Mouse (Mus musculus) thymus, postnatal 25 days (tissue): ENCODE measurements around the gene Prkcb.

Experiments
- DNase-seq: peaks from one replicate; pipeline ENCODE4 v3.0.0; 2022

The Prkcb gene

GRCm38 (mm10) chr7:122327942-122328341 lies 39.4 kb downstream of the Prkcb start:
- DNase-seq, result no peak

- DNase-seq, result no peak
Measured at GRCm38 (mm10) chr7:122328466-122328865, 39.9 kb downstream of the Prkcb start.

- no peak for DNase-seq
Measured at GRCm38 (mm10) chr7:122329588-122329987, 41.0 kb downstream of the Prkcb start.

GRCm38 (mm10) chr7:122333686-122334085 lies 45.1 kb downstream of the Prkcb start:
- DNase-seq, result no peak

- DNase-seq, result no peak
Measured at GRCm38 (mm10) chr7:122337302-122337701, 48.8 kb downstream of the Prkcb start.

DNA sequence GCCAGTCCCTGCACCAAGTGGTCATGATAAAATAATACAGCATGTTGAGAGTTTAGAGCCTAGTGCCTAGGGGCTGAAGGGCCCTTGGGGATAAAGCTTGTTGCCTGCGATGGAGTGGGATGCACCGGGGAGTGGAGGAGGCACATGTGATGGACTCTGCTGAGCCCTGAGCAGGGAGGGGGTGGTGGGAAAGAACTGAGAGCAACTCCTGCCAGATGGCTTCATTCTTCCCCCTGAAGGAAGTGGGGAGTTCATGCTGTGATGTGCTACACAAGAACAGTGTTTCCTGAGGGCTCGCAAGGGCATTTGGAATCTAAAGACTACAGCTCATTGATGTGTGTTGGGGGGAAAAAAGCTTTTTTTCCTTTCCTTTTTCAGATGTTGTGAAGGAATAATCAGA lies 49.5 kb downstream of the Prkcb start:
- no peak for DNase-seq

DNA sequence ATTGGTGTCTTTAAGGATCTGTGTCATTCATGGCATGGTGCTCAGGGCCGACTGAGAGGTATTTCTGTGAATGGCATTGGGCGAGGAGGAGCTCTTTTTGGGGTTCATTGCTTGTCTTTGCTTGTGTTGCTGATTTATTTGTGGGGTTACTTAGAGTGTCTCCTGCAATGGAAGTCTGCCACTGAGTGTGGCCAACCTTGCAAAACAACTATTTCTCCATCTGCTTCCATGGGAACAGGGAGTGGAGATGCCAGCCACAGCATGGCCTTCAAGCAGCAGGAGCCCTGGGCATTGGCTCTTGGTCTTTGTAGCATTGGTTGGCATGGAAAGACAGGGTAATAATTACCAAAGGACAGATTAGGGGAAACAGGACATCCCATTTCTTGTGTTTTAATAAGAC lies 50.9 kb downstream of the Prkcb start:
- DNase-seq, result no peak

GRCm38 (mm10) chr7:122341813-122342212 lies 53.3 kb downstream of the Prkcb start:
- no peak for DNase-seq

DNA sequence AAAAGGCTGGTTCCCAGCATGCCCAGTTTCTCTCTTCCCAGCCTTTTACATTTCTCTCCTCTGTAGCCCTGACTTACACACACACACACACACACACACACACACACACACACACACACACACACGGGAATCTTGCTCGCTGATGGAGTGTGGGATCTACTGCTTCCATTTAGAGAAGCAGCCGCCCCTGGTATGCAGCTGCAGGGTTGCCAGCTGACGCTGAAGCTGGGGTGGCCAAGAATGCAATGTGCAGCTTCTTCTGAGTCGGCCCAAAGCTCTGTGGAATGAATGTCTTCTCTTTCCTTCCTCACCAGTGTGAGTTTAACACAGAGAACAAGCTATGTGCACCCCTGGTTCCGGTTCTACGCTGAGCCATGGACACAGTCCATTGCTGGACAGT lies 56.1 kb downstream of the Prkcb start:
- DNase-seq, result no peak

- DNase-seq, result no peak
Measured at GRCm38 (mm10) chr7:122346251-122347242, 58.0 kb downstream of the Prkcb start.

DNA sequence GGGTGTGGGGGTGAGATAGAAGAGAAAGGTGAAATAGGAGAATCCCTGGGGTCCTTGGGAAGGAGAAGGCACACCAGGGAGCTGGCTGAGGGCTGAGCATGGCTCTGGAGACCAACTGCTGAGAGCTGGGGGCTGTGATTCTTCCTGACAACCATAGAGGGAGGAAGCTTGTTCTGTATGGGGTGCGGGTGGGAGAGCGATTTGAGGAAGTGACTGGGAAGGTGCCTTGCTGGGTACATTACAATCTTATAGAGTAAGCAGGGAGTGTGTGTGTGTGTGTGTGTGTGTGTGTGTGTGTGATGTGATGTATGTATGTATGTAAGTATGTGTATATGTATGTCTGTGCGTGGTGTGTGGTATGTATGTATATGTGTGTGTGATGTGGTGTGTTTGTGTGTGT lies 58.9 kb downstream of the Prkcb start:
- DNase-seq, result no peak

DNA sequence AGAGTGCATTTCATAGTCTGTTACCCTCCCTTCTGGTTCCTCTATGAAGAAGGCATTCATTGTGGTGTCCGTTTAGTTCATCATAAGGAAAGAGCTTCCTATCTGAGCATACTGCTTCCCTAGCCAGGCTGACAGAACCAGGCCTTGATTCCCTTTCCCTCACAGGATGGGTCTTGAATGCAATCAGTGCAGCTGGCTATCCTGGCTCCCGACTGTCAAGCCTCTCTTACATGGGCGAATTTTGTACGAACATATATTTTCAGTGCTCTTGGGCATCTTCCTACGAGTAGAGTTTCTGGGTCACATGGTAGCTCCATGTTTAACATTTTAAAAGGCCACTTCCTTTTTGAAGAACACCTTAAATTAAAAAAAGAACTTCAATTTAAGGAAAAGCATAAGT lies 61.4 kb downstream of the Prkcb start:
- no peak for DNase-seq

DNA sequence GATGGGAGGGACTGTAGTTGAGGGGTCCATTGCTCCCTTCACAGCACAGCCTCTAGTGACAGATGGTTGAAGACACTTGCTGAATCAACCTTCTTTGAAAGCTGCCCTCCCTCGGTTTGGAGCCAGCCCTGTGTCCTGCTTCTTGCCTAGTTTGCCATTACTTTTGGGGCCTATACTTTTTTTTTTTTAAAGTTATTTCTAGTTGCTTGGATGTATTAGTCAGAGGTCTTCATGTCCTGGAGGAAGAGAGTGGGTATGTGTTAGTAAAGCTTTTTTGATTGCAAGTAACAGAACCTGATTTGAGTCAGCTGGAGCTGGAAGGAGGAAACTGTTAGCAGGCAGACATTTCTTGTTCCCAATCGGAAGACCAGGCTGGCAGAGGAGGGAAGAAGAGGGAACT lies 62.2 kb downstream of the Prkcb start:
- no peak for DNase-seq

GRCm38 (mm10) chr7:122351816-122352215 lies 63.3 kb downstream of the Prkcb start:
- DNase-seq, result peak; percentile 74

GRCm38 (mm10) chr7:122352566-122353277 lies 64.2 kb downstream of the Prkcb start:
- DNase-seq, result peak; percentile 86

- peak; percentile 23 for DNase-seq
Measured at GRCm38 (mm10) chr7:122353329-122353728, 64.8 kb downstream of the Prkcb start.

DNA sequence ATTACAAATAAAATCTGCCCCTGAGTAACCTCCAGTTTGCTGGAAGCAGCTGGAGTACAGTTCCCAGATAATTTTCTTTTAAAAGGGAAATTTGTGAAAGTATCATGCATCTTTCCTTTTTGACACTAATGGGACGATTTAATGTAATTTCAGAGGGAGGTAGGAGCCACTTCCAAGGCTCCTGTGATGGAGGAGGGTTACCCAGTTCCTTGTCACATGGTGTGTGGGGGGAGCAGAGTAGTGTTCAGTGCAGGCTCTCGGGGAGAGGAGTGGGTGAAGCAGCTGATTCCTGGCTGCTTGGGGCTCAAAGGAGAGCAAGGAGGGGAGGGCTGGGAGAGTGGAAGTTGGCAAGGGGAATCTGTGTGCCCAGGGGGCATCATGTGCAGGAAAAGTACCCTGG lies 68.4 kb downstream of the Prkcb start:
- DNase-seq, result no peak

DNA sequence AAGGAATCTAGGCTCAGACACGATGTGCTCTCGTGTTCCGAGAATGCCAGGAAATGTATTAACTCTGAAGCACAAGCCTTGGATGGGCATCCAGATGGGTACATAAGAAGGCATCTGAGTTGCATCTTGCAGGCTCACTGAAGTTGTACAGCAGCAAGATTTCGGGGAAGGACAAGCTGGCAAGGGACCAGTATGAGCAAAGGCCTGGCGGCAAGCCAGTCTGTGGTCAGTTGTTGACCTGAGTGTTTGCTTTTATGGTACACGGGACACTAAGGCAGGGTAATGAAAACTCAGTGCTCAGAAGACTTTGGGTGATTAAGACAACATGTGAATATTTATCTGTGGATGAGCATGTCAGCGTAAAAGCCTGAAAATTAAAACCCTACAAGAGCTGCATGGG lies 69.3 kb downstream of the Prkcb start:
- no peak for DNase-seq

DNA sequence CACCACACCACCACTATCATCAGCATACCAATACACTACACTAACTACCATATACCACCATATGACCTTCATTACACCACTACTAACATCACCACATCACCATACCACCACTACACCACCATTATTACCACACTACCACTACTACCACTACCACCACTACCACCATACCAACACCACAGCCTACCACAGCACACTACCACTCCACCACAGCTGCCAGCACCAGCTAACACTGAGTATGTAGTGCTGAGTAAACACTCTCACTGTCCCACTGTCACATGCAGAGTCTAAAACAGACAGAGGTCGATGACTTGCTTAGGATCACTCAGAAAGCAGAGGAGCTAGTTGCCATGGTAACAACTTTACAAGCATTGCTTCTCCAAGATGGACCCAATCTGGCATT lies 78.1 kb downstream of the Prkcb start:
- no peak for DNase-seq

DNA sequence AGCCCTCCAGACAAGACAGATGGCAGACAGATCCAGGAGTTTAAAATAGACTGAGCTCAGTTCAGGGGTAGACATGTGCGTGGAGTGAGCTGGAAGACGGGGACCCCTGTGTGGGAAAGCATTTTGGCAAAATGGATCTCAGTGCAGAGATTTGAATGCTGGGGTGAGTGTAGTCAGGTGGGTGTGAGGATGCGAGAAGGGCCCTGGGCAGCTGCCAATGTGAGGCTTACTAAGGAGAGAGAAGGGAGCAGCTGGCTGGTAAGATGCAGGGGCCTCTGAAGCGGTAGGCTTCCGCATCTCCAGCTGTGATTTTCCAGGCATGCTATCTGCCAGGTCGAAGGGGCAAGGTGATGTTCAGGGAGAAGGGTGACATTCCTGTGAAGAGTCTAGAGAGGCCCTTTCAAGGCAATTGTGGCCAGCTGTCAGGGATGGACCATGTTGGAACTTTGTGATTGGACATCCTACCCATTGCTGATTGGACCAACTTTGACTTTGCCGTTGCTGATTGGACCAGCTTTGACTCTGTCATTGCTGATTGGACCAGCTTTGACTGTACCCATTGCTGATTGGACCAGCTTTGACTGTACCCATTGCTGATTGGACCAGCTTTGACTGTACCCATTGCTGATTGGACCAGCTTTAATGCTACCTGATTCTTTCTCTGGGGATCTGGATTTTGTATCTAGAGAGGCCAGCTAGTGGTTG lies 78.9 kb downstream of the Prkcb start:
- DNase-seq, result no peak

DNA sequence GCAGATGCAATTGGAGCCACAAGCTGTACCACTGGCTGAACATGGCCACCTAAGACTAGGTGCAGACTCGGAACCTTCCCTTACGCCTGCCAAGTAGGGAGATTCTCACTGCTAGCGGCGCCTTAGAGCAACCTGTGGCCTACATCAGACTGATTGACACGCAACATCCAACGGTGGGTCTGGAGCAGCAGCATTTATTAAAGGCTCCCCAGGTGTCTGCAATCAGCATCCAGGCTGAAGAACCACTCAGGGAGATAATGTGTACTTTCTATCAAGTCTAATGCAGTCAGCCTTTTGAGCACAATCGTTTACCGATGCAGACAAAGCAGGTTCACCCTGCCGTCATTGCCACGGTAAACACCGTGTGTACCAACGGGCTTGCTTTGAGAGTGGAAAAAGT lies 81.9 kb downstream of the Prkcb start:
- no peak for DNase-seq

DNA sequence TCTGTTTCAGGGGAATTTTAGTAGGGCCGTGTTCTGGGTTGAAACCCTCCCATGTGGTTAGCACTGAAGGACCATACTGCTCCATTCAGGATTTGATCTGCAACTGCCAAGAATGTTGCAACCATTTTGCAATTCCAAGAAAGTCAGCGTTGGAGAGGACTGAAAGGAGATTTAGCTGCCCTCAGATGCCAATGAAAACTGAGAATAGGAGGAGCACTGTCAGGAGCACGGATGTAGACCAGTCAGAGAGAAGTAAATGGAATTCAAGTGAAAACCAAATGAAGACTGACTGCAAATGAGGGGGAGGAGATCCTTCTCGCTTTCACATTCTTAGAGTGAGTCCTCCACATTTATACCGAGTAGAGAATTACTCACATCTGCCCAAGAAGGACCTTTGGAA lies 83.4 kb downstream of the Prkcb start:
- DNase-seq, result no peak

- no peak for DNase-seq
Measured at GRCm38 (mm10) chr7:122372349-122372748, 83.8 kb downstream of the Prkcb start.

DNA sequence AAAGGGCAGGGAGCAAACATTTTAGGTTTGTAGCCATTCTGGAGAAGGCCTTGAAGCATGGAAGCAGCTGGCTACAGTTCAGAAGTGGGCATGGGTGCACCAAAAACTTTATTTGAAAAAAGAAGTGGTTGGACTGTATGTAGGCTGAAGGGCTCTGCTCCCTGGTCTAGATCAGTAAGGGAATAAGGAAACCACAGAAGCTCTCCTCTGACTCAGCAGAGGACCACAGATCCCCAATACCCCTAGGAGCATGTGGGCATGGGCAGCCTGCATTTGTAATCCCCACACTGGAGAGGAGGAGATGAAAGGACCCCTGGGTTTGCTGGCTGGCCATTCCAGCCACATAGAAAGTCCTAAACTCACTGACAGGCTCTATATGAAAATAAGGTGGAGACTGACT lies 88.3 kb downstream of the Prkcb start:
- DNase-seq, result no peak
